Mouse (Mus musculus): ENCODE measurements at regions not wholly inside any gene's neighbourhood (a gene's known extent, or its start where the extent isn't known, plus 50 kb on each side); places are given as distances from the start of the nearest gene placed in this dataset.
"Not testable (repeated sequence)": the region's sequence is repeated elsewhere in the genome, so short reads cannot be mapped to it uniquely, and the experiment has no call there.

DNA sequence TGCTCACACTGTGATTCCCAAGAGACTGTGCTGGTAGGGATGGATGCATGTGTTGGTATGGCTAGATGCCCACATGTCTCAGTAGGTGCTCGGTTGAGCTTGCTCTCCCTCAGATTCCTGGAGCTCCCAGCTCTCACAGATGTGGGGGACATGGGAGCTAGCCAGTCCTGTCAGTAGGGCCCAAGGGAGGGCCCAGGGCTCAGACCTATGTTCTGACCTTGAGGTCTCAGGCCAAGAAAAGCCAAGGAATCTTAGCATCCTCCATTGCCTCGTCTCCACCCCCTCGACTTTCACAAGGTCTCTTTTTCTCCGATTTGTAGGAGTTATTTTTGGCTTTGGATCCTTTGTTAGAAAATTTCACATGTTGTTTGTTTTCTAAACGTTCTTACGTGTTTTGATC, 130.6 kb downstream of the Ptpn20 start:
- 69% methylated on average over 6 of the region's 6 CpGs for WGBS (ENCODE audit: insufficient replicate concordance)
- Histone ChIP-seq H3K27me3 (ENCODE audit: control insufficient read depth, insufficient read depth, low read length) (no peaks in the 10 kb centered on the region), H3K4me3 (ENCODE audit: low read depth, low read length) (no peak overlapping the region), H3K9me3 (replicated peaks; ENCODE audit: control insufficient read depth, low read length) (no peaks in the 10 kb centered on the region), H3K4me1 (ENCODE audit: control insufficient read depth, insufficient read depth, low read length) (no peaks in the 10 kb centered on the region), H3K36me3 (ENCODE audit: control insufficient read depth, insufficient read depth, low read length) (no peaks in the 10 kb centered on the region), H3K9ac (ENCODE audit: low read depth, low read length) (no peak overlapping the region), H3K4me2 (no peak overlapping the region), H3K27ac (ENCODE audit: low read depth, low read length) (no peak overlapping the region)
- no peak for ATAC-seq (replicated peaks; ENCODE audit: insufficient number of reproducible peaks, low FRiP score, low TSS enrichment)

DNA sequence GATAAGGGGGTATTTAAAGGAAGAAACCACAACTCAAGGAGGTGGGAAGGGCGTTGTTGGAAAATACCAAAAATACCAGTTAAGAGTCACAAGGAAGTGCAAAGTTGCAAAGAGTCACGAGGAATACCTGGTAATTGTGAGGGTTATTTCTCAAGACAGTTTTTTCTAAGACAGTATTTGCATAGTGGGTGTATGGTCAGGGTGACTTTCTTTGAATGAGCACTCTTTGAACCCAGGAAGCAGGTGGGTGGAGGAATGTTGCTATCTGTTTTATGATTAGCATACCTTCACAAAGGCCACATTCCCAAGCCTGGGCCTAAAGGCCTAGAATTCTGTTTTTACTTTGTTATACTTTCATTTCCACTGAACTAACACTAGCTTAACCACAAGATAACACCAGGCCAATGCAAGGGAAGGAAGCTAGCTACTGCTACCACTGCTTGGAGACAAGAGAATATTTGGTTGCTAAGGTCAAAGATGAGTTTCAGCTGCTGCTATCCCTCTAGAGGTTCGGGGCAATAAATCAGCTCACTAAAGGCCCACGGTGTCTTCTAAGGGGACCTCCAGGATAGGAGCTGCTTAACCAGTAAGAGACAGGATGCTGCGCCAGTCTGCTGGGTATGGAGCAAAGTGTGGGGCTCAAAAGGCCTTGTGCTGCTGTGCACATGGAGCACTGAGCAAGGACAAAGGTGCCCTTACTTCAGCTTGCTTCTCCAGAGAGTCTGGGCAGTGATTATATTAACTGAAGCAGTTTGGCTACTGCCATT, 133.6 kb downstream of the Ptpn20 start:
- ATAC-seq (replicated peaks; ENCODE audit: insufficient number of reproducible peaks, low FRiP score, low TSS enrichment); H3K36me3 ChIP-seq (ENCODE audit: control insufficient read depth, insufficient read depth, low read length): not testable (repeated sequence)

DNA sequence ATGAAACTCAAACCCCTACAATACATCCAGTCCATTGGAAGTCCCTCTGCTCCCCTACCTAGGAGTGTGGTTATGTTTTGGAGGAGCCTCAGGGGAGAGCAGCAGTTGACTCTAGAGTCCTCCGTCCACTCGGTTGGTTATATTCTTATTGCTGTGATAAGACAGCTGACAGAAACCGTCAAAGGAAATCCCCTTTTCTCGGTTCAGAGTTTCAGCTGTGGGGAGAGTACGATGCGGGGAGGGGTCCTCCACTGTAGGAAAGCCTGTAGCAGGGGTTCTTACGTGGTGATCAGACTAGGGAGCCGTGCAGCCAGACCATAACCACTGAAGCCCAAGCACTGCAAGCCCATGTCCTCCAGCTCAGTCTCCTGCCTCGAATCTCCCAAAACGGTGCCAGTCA, 137.5 kb downstream of the Ptpn20 start:
- H3K4me3 ChIP-seq (ENCODE audit: low read depth, low read length), result no peak overlapping the region
- no peak overlapping the region for H3K4me2 ChIP-seq
- H3K36me3 ChIP-seq (ENCODE audit: control insufficient read depth, insufficient read depth, low read length), result no peaks in the 10 kb centered on the region
- no peaks in the 10 kb centered on the region for H3K27me3 ChIP-seq (ENCODE audit: control insufficient read depth, insufficient read depth, low read length)
- H3K4me1 ChIP-seq (ENCODE audit: control insufficient read depth, insufficient read depth, low read length), result no peaks in the 10 kb centered on the region
- WGBS (ENCODE audit: insufficient replicate concordance), result 78% methylated on average over 10 of the region's 10 CpGs
- no peak overlapping the region for H3K9ac ChIP-seq (ENCODE audit: low read depth, low read length)
- H3K27ac ChIP-seq (ENCODE audit: low read depth, low read length), result no peak overlapping the region
- no peak for ATAC-seq (replicated peaks; ENCODE audit: insufficient number of reproducible peaks, low FRiP score, low TSS enrichment)
- H3K9me3 ChIP-seq (replicated peaks; ENCODE audit: control insufficient read depth, low read length), result no peaks in the 10 kb centered on the region

More for the DNA sequence above, 133.6 kb downstream of the Ptpn20 start:
- not testable (repeated sequence) for H3K4me2 ChIP-seq; H3K4me3 ChIP-seq (ENCODE audit: low read depth, low read length); H3K9ac ChIP-seq (ENCODE audit: low read depth, low read length); H3K4me1 ChIP-seq (ENCODE audit: control insufficient read depth, insufficient read depth, low read length); H3K9me3 ChIP-seq (replicated peaks; ENCODE audit: control insufficient read depth, low read length); H3K27me3 ChIP-seq (ENCODE audit: control insufficient read depth, insufficient read depth, low read length); H3K27ac ChIP-seq (ENCODE audit: low read depth, low read length)
- WGBS (ENCODE audit: insufficient replicate concordance), result 80% methylated on average over 5 of the region's 5 CpGs

DNA sequence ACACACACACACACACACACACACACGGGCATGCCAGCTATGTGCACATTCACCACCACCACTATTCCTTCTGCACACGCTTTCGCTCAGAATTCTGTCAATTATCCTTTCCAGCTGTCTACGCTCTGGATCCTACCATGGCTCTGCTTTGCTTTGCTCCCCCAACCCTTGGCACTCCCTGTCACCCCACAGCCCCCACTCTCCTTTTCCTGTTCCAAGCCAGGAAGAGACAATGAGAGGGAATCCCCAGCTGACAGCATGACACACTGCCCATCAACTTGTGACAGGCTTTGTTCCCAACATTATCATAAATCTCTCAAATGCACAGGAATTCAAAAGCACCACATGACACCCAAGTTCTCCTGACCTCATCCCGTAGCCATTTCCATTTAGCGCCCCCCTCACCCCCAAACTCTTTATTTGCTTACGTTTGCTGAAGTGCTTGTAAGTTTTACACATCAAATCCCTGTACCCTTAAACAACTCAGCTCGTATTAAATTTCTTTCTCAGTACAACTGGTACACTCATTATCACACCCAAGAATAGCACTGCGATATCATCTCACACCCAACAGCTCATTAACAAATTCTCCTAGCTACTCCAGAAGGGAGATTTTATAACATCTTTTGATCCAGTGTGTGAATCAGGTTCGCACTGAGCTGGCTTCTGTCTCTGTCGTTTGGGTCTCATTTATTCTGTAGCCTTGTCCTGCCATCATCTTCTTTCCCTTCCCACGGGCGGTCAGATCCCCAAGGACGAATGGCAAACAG, 140.3 kb downstream of the Ptpn20 start:
- Histone ChIP-seq H3K9me3 (replicated peaks; ENCODE audit: control insufficient read depth, low read length) (no peaks in the 10 kb centered on the region), H3K4me2 (no peak overlapping the region), H3K9ac (ENCODE audit: low read depth, low read length) (no peak overlapping the region), H3K27ac (ENCODE audit: low read depth, low read length) (no peak overlapping the region), H3K27me3 (ENCODE audit: control insufficient read depth, insufficient read depth, low read length) (no peaks in the 10 kb centered on the region), H3K4me3 (ENCODE audit: low read depth, low read length) (no peak overlapping the region), H3K36me3 (ENCODE audit: control insufficient read depth, insufficient read depth, low read length) (no peaks in the 10 kb centered on the region), H3K4me1 (ENCODE audit: control insufficient read depth, insufficient read depth, low read length) (no peaks in the 10 kb centered on the region)
- no peak for ATAC-seq (replicated peaks; ENCODE audit: insufficient number of reproducible peaks, low FRiP score, low TSS enrichment)
- whole genome bisulfite sequencing (ENCODE audit: insufficient replicate concordance), result 74% methylated on average over 14 of the region's 14 CpGs

DNA sequence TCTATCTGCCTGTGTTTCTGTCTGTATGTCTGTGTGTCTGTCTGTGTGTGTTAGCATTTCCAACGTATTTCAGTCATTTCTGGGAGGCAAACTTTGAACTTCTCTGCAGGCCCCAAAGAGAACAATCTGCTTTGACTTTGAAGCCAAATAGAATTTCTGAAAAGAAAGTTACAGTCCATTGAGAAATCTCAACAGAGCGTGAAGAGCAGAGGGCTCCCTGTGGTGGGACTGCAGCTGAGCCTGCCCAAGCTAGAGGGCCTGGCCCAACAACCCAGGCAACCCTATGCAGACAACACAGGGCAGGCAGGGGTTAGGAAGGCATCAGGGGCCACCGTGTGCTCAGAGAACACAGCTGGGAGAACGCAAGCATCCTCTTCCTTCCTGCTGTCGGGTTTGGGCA, 143.7 kb downstream of the Ptpn20 start:
- H3K4me3 ChIP-seq (ENCODE audit: low read depth, low read length), result no peak overlapping the region
- no peaks in the 10 kb centered on the region for H3K4me1 ChIP-seq (ENCODE audit: control insufficient read depth, insufficient read depth, low read length)
- H3K4me2 ChIP-seq, result no peak overlapping the region
- no peaks in the 10 kb centered on the region for H3K9me3 ChIP-seq (replicated peaks; ENCODE audit: control insufficient read depth, low read length)
- H3K9ac ChIP-seq (ENCODE audit: low read depth, low read length), result no peak overlapping the region
- no peak for ATAC-seq (replicated peaks; ENCODE audit: insufficient number of reproducible peaks, low FRiP score, low TSS enrichment)
- WGBS (ENCODE audit: insufficient replicate concordance), result 61% methylated on average over 5 of the region's 5 CpGs
- H3K27me3 ChIP-seq (ENCODE audit: control insufficient read depth, insufficient read depth, low read length), result no peaks in the 10 kb centered on the region; the same call in 1 of the 2 replicates
- H3K36me3 ChIP-seq (ENCODE audit: control insufficient read depth, insufficient read depth, low read length), result no peaks in the 10 kb centered on the region
- no peak overlapping the region for H3K27ac ChIP-seq (ENCODE audit: low read depth, low read length)

DNA sequence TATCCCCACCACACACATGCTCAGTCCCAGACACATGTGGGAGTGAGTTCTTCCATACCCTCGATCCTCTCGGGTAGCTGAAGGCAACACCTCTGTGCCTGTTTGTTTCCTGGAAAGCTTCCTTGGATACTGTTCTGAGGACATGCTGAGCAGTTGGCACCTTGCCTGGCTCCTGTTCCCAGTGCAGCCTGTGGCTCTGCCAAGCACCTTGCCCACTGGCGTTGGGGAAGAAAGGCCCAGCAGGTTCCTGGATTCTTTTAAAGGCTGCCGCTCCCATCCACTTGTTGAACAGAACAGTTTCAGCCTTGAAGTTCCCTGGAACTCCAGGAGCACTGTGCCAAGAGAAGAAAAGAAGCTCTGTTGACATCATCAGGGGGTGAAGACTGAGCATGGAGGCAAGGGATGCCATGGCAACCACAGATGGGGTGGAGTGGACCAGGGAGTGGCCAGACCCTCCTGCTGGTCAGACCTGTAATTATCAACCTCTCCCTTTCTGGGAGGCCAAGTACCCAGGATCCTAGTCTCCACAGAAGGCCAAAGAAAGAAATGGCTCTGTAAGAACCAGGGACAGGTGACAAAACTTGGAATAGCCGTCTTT, 145.5 kb downstream of the Ptpn20 start:
- Histone ChIP-seq H3K27ac (ENCODE audit: low read depth, low read length) (no peak overlapping the region), H3K9me3 (replicated peaks; ENCODE audit: control insufficient read depth, low read length) (no peaks in the 10 kb centered on the region), H3K36me3 (ENCODE audit: control insufficient read depth, insufficient read depth, low read length) (no peaks in the 10 kb centered on the region), H3K4me3 (ENCODE audit: low read depth, low read length) (no peak overlapping the region), H3K4me1 (ENCODE audit: control insufficient read depth, insufficient read depth, low read length) (no peaks in the 10 kb centered on the region), H3K9ac (ENCODE audit: low read depth, low read length) (no peak overlapping the region), H3K27me3 (ENCODE audit: control insufficient read depth, insufficient read depth, low read length) (no peaks in the 10 kb centered on the region; the same call in 1 of the 2 replicates), H3K4me2 (no peak overlapping the region)
- 81% methylated on average over 5 of the region's 5 CpGs for whole genome bisulfite sequencing (ENCODE audit: insufficient replicate concordance)
- ATAC-seq (replicated peaks; ENCODE audit: insufficient number of reproducible peaks, low FRiP score, low TSS enrichment), result no peak

DNA sequence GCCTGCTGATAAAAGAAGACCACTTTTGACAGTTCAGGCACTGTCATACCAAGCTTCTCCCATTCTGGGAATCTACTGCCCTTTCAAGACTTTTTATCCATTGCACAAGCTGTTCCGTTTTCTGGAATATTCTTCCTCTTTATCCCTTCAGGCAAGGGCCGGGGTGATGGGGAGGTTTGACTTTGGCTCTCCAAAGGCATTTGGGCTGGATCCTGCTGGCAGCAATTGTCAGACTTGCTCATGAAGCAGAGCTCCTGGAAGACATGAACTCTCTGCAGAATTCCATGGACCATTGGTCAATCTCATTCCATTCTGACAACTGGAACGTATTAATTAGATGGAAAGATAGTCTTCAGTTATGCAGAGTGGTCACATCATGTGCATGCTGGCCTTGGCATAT, 146.6 kb downstream of the Ptpn20 start:
- no peak overlapping the region for H3K4me3 ChIP-seq (ENCODE audit: low read depth, low read length)
- 73% methylated on average over 3 of the region's 3 CpGs for whole genome bisulfite sequencing (ENCODE audit: insufficient replicate concordance)
- H3K9ac ChIP-seq (ENCODE audit: low read depth, low read length), result no peak overlapping the region
- H3K27me3 ChIP-seq (ENCODE audit: control insufficient read depth, insufficient read depth, low read length), result no peaks in the 10 kb centered on the region; the same call in 1 of the 2 replicates
- no peak for ATAC-seq (replicated peaks; ENCODE audit: insufficient number of reproducible peaks, low FRiP score, low TSS enrichment)
- no peak overlapping the region for H3K4me2 ChIP-seq
- no peaks in the 10 kb centered on the region for H3K4me1 ChIP-seq (ENCODE audit: control insufficient read depth, insufficient read depth, low read length)
- no peaks in the 10 kb centered on the region for H3K36me3 ChIP-seq (ENCODE audit: control insufficient read depth, insufficient read depth, low read length)
- H3K9me3 ChIP-seq (replicated peaks; ENCODE audit: control insufficient read depth, low read length), result no peaks in the 10 kb centered on the region
- no peak overlapping the region for H3K27ac ChIP-seq (ENCODE audit: low read depth, low read length)

DNA sequence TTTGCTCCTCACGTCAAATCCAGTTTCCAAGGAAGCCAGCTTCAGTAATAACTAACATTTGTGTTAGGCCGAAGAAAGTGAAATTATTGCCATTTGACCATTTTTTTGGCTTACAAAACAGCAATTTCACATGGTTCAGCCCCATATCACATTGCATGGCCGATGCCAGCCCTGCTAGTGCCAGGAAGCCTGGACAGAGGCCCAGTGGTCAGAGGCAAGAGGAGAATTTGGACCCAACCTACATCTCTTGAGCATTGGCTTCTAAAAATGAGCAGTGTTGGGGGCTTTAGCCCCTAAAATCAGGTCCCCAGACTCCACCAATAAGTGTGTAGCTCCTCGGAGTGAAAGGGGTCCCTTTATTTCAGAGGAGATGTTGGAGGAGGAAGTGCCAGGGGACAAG, 157.2 kb downstream of the Ptpn20 start:
- no peak overlapping the region for H3K27ac ChIP-seq (ENCODE audit: low read depth, low read length)
- ATAC-seq (replicated peaks; ENCODE audit: insufficient number of reproducible peaks, low FRiP score, low TSS enrichment), result no peak
- H3K9ac ChIP-seq (ENCODE audit: low read depth, low read length), result no peak overlapping the region
- H3K27me3 ChIP-seq (ENCODE audit: control insufficient read depth, insufficient read depth, low read length), result no peaks in the 10 kb centered on the region
- H3K9me3 ChIP-seq (replicated peaks; ENCODE audit: control insufficient read depth, low read length), result no peaks in the 10 kb centered on the region
- WGBS (ENCODE audit: insufficient replicate concordance), result 78% methylated on average over 4 of the region's 4 CpGs
- H3K4me1 ChIP-seq (ENCODE audit: control insufficient read depth, insufficient read depth, low read length), result no peaks in the 10 kb centered on the region
- no peaks in the 10 kb centered on the region for H3K36me3 ChIP-seq (ENCODE audit: control insufficient read depth, insufficient read depth, low read length)
- H3K4me3 ChIP-seq (ENCODE audit: low read depth, low read length), result no peak overlapping the region
- H3K4me2 ChIP-seq, result no peak overlapping the region
